Mouse (Mus musculus) small intestine, adult 2 months (tissue): ENCODE results near the gene Nup107. TPM values are rescaled to one million over a fixed set of nuclear protein-coding genes. Genes with fewer than 3 reads are reported as not detected.
A peak's percentile ranks its signal among the peaks of the same experiment; 100 is the strongest.

Experiments
- H3K27ac ChIP-seq: fragments of 200-500 bp; 2 replicates; pipeline ENCODE4 v1.5.1; 2012; ENCODE audit warnings: low read depth, low read length, control low read depth, inconsistent platforms; ENCODE audit not compliant: insufficient read depth
- H3K27me3 ChIP-seq: fragments of 200-500 bp; 2 replicates; pipeline ENCODE4 v1.6.1; 2012; ENCODE audit warnings: mild to moderate bottlenecking, moderate library complexity, low read length, inconsistent platforms; ENCODE audit not compliant: control insufficient read depth, insufficient read depth
- H3K36me3 ChIP-seq: fragments of 200-500 bp; 2 replicates; pipeline ENCODE4 v1.6.1; 2012; ENCODE audit warnings: mild to moderate bottlenecking, low read length, control low read depth, inconsistent platforms; ENCODE audit not compliant: control insufficient read depth, insufficient read depth
- H3K4me1 ChIP-seq: fragments of 200-500 bp; 2 replicates; pipeline ENCODE4 v1.6.1; 2012; ENCODE audit warnings: low read length, inconsistent platforms, mixed read lengths; ENCODE audit not compliant: control insufficient read depth, insufficient read depth, insufficient read length
- H3K4me3 ChIP-seq: fragments of 200-500 bp; 2 replicates; pipeline ENCODE4 v1.5.1; 2012; ENCODE audit warnings: low read depth, mild to moderate bottlenecking, control low read depth, inconsistent platforms, low read length, moderate library complexity
- CTCF ChIP-seq: fragments of 200-500 bp; IDR thresholded peaks from 2 replicates; pipeline ENCODE4 v1.5.1; 2012; ENCODE audit warnings: low read depth, mild to moderate bottlenecking, control low read depth, inconsistent platforms, low read length, moderate library complexity, mixed read lengths; ENCODE audit not compliant: insufficient replicate concordance, insufficient read length; ENCODE audit errors: extremely low read depth
- POLR2A ChIP-seq: fragments of 200-500 bp; IDR thresholded peaks from 2 replicates; pipeline ENCODE4 v1.6.1; 2012; ENCODE audit warnings: low read depth, mild to moderate bottlenecking, control low read depth, inconsistent platforms, low read length, moderate library complexity
- WGBS: fragments of 180-500 bp; shearing (Covaris S2); methylation state at CpG from one replicate; pipeline ENCODE4 v1.1.7; 2018; 5-methylcytosine and 5-hydroxymethylcytosine counted together
- polyA plus RNA-seq: library from polyadenylated mRNA; depleted of rRNA; stranded (reverse); fragments of >200 nt; gene quantifications from 2 replicates; pipeline ENCODE4 v1.2.3, GENCODE M21; 2012

Nup107 gene
- polyA plus RNA-seq, 1 experiment = 3.1 TPM

DNA sequence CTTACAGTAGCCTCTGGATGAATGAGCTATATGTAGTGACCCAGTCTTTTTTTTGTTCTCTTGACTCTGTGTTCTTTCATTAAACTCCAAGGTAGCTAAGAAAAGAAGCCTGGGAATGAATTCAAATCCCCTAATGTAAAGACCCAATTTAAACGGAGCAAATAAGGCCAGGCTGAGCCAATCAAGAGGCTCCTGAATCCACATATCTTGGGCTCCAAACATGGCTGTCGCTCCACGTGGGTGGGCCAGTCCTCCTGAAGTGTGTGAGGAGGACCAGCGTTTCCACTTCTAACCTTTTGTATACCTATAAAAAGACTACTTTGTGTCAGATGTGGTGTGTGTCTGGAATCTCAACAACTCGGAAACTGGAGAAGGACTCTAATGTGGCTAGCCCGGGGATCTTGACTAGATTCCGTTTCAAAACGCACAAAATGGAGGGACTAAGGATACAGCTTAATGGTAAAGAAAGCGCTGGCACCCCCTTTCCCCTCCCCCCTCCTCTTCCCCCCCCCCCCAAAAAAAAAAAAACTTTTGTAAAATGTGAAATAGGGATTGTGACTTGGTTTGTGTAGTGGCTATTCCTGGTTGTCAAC is 64.9 kb downstream of the Nup107 start:
- TF ChIP-seq CTCF (no peak), POLR2A (no peak)
- WGBS = 78% methylated on average over 9 of the region's 9 CpGs
- H3K27me3 ChIP-seq = no peaks in the 10 kb centered on the region
- no peak overlapping the region for H3K27ac ChIP-seq
- peaks cover 3% of the 10 kb centered on the region; the same call in 1 of the 2 replicates for H3K4me1 ChIP-seq
- no peak overlapping the region for H3K4me3 ChIP-seq
- H3K36me3 ChIP-seq = no peaks in the 10 kb centered on the region

DNA sequence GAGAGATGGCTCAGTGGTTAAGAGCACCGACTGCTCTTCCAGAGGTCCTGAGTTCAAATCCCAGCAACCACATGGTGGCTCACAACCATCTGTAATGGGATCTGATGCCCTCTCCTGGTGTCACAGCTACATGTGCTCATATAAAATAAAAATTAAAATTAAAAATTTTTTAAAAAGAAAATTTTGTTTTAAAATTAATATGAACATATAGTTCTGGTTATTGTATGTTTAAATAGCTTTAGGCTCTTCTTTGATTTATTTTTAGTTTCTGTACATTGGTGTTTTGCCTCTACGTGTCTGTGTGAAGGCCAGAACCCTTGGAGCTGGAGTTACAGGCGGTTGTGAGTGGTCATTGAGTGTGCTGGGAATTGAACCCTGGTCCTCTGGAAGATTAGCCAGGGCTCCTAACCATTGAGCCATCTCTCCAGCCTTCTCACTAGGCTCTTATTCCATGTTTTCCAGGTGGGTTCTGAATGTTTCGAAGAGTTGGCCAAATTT is 65.6 kb downstream of the Nup107 start:
- no peak for TF ChIP-seq POLR2A
- TF ChIP-seq CTCF = no peak
- Histone ChIP-seq H3K27me3 (no peaks in the 10 kb centered on the region), H3K36me3 (no peaks in the 10 kb centered on the region), H3K4me1 (peaks cover 3% of the 10 kb centered on the region; the same call in 1 of the 2 replicates), H3K27ac (no peak overlapping the region), H3K4me3 (no peak overlapping the region)
- WGBS = 94% methylated on average over 4 of the region's 4 CpGs

DNA sequence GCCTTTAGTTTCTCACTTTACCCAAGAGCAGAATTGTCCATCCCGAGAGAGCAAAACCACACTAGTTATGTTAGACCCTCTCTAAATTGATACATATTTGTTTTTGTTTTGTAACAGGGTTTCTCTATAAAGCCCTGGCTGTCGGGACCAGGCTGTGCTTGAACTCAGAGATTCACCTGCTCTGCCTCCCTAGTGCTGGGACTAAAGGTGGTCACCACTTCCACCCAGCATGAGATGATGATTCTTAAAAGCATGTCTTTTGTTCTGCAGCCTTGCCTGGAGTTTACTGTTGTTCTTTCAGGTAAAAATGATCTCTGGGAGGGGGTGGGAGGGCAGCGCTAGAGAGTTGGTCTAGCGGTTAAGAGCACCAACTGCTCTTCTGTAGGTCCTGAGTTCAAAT is 66.2 kb downstream of the Nup107 start:
- no peak overlapping the region for H3K27ac ChIP-seq
- peaks cover under 1% of the 10 kb centered on the region; the same call in 1 of the 2 replicates for H3K4me1 ChIP-seq
- no peak overlapping the region for H3K4me3 ChIP-seq
- H3K27me3 ChIP-seq = no peaks in the 10 kb centered on the region
- H3K36me3 ChIP-seq = no peaks in the 10 kb centered on the region
- WGBS = 88% methylated on average over 4 of the region's 4 CpGs
- TF ChIP-seq CTCF (no peak), POLR2A (no peak)

DNA sequence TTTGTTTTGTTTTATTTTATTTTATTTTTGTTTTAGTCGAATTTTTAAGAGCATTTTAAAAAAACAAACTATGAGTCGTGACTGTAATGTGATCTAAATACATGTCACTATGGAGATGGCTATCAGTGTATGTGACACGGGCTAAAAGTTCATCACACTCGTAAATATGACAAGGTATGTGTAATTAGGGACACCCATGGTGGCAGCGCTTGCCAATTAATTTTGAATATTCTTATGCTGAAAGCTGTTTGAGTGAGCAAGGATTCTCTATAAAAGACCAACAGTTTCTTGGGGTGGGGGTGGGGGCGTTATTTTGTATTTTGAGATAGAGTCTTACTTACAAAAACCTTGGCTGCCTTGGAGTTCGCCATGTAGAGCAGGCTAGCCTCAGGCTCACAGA is 66.8 kb downstream of the Nup107 start:
- H3K4me1 ChIP-seq = no peaks in the 10 kb centered on the region
- 67% methylated on average over 7 of the region's 7 CpGs for WGBS

GRCm38 (mm10) chr10:117724804-117725361 is 67.6 kb downstream of the Nup107 start:
- no peak for TF ChIP-seq POLR2A
- no peak overlapping the region for H3K4me3 ChIP-seq
- H3K36me3 ChIP-seq = no peaks in the 10 kb centered on the region
- 92% methylated on average over 3 of the region's 3 CpGs for WGBS
- no peak overlapping the region for H3K27ac ChIP-seq
- H3K4me1 ChIP-seq = no peaks in the 10 kb centered on the region
- H3K27me3 ChIP-seq = no peaks in the 10 kb centered on the region

More for the DNA sequence above, 66.8 kb downstream of the Nup107 start:
- no peak for TF ChIP-seq POLR2A
- TF ChIP-seq CTCF = no peak
- H3K27me3 ChIP-seq = no peaks in the 10 kb centered on the region
- H3K4me3 ChIP-seq = no peak overlapping the region
- H3K27ac ChIP-seq = no peak overlapping the region
- H3K36me3 ChIP-seq = no peaks in the 10 kb centered on the region

DNA sequence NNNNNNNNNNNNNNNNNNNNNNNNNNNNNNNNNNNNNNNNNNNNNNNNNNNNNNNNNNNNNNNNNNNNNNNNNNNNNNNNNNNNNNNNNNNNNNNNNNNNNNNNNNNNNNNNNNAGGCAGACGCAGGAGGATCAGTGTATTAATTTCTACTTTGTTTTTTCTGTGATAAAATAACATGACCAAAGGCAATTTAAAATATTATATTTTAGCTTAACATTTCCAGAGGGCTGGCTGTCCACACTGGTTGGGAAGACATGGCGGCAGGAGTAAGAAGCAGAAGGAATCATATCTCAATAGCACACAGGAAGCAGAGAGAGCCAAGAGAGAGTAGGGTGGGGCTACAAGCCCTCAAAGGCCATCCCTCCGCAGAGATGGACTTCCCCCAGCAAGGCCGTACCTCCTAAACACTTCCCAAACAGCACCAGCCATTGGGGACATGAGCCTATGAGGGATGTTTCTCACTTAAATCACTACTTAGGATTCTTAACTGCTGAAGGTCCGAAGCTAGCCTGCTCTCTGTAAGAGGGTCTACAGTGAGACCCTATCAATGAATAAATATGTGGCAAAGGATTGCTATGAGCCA is 68.3 kb downstream of the Nup107 start:
- no peaks in the 10 kb centered on the region for H3K4me1 ChIP-seq
- H3K27me3 ChIP-seq = no peaks in the 10 kb centered on the region
- no peaks in the 10 kb centered on the region for H3K36me3 ChIP-seq
- no peak for TF ChIP-seq POLR2A
- TF ChIP-seq CTCF = no peak
- no peak overlapping the region for H3K27ac ChIP-seq
- no peak overlapping the region for H3K4me3 ChIP-seq
- WGBS = 80% methylated on average over 5 of the region's 5 CpGs

- TF ChIP-seq CTCF (no peak), POLR2A (no peak)
- peak overlapping the region; percentile 45; the same call in 1 of the 2 replicates for H3K27ac ChIP-seq
- 40% methylated on average over 19 of the region's 19 CpGs for WGBS
These were observed 74.1 kb downstream of the Nup107 start for GRCm38 (mm10) chr10:117718161-117719119.

More at GRCm38 (mm10) chr10:117718161-117719119, 74.1 kb downstream of the Nup107 start:
- no peaks in the 10 kb centered on the region for H3K36me3 ChIP-seq
- H3K4me3 ChIP-seq = no peak overlapping the region
- H3K4me1 ChIP-seq = peaks cover 8% of the 10 kb centered on the region
- H3K27me3 ChIP-seq = no peaks in the 10 kb centered on the region
